Mouse (Mus musculus): ENCODE data around the gene Clpp. TPM values are rescaled to one million over a fixed set of nuclear protein-coding genes. Genes with fewer than 3 reads are reported as not detected.

Gene Clpp
- total and polyA plus RNA-seq, 3 experiments = 48.1 to 208 (median 75.3) TPM

DNA sequence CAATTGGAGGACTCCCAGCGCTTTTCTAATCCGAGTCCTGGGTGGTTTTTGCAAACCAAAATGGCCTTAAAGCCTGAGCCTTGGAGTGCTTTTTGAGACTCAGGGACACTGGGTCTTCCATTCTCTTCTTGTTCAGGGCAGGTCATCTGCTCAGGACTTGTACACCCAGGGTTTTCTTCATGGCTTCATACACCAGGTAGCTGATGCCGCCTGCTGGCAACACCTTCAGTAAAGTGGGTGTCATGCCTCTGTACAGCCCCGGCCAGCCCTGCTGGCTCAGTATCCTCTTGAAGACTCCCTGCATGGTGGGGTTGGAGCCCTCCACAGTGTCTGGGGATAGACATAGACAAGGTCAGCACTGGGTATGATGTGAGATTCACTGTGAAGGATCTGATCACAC is 42.7 kb downstream of the Clpp start:
- no peaks in the 10 kb centered on the region for H3K9me3 ChIP-seq (replicated peaks)
- H3K4me1 ChIP-seq (ENCODE audit: insufficient read depth, low read depth, low read length) = peaks cover 37% of the 10 kb centered on the region
- H3K36me3 ChIP-seq (replicated peaks) = peaks cover 22% of the 10 kb centered on the region
- DNase-seq (ENCODE audit: low spot score) (no peak), ATAC-seq (ENCODE audit: extremely low read depth, insufficient number of reproducible peaks, low FRiP score, poor library complexity, severe bottlenecking) (no peak)
- TF ChIP-seq GATA2 (IDR thresholded peaks at IDR 0.05; ENCODE audit: borderline replicate concordance, low read depth, low read length) (no peak), CTCF (IDR thresholded peaks at IDR 0.05; ENCODE audit: low read depth, low read length) (no peak), GATA1 (IDR thresholded peaks at IDR 0.05; ENCODE audit: borderline replicate concordance, low read length) (no peak), TAL1 (conservative IDR thresholded peaks at IDR 0.05; ENCODE audit: low read depth, low read length) (no peak), POLR2AphosphoS5 (IDR thresholded peaks at IDR 0.05; ENCODE audit: insufficient replicate concordance, low read depth, low read length) (no peak)
- H3K4me3 ChIP-seq (ENCODE audit: low read depth, low read length) = peak overlapping the region; percentile 5; the same call in 1 of the 2 replicates
- H3K27me3 ChIP-seq (ENCODE audit: insufficient read depth, low read length) = peaks cover 8% of the 10 kb centered on the region

GRCm38 (mm10) chr17:57038978-57039377 is 48.9 kb downstream of the Clpp start:
- H3K27me3 ChIP-seq (ENCODE audit: insufficient read depth, low read length) = peaks cover 54% of the 10 kb centered on the region
- H3K9me3 ChIP-seq (replicated peaks) = 0 out of 2 replicates have a peak, but pooled peaks cover 2% of the 10 kb centered on the region
- H3K36me3 ChIP-seq (replicated peaks) = no peaks in the 10 kb centered on the region
- TF ChIP-seq GATA2 (IDR thresholded peaks at IDR 0.05; ENCODE audit: borderline replicate concordance, low read depth, low read length) = no peak
- ATAC-seq (ENCODE audit: extremely low read depth, insufficient number of reproducible peaks, low FRiP score, poor library complexity, severe bottlenecking) (no peak), DNase-seq (ENCODE audit: low spot score) (no peak)
- H3K4me1 ChIP-seq (ENCODE audit: insufficient read depth, low read depth, low read length) = peaks cover 12% of the 10 kb centered on the region
- no peak overlapping the region for H3K4me3 ChIP-seq (ENCODE audit: low read depth, low read length)

DNA sequence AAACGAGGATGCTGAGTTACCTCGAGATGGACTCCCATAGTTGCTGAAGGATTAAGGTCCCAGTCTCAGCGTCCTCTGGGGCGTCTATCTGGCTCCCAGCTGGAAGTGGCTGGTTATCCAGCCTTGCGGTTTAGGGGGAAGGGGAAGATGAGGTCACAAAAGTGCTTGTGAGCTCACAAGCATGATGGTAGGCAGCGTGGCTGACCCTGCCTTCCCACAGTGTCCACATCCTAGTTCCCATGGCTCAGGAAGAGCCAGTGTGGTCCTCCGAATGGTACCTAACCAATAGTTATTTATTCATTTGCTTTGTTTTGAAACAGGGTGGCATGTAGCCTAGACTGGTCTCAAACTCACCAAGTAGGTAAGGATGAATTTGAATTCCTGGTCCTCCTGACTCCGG is 51.4 kb downstream of the Clpp start, which contains the start of gene Slc25a41:
Gene Slc25a41, minus strand, starts transcription at position 101 of the 400 bp plus-strand sequence.
- Histone ChIP-seq H3K27me3 (ENCODE audit: insufficient read depth, low read length) (peaks cover 62% of the 10 kb centered on the region), H3K36me3 (replicated peaks) (no peaks in the 10 kb centered on the region), H3K4me3 (ENCODE audit: low read depth, low read length) (no peak within 1 kb of the TSS), H3K9me3 (replicated peaks) (0 out of 2 replicates have a peak, but pooled peaks cover 2% of the 10 kb centered on the region), H3K4me1 (ENCODE audit: insufficient read depth, low read depth, low read length) (peaks cover 12% of the 10 kb centered on the region)
- TF ChIP-seq GATA2 (IDR thresholded peaks at IDR 0.05; ENCODE audit: borderline replicate concordance, low read depth, low read length) (no peak), CTCF (IDR thresholded peaks at IDR 0.05; ENCODE audit: low read depth, low read length) (no peak), POLR2AphosphoS5 (IDR thresholded peaks at IDR 0.05; ENCODE audit: insufficient replicate concordance, low read depth, low read length) (no peak), GATA1 (IDR thresholded peaks at IDR 0.05; ENCODE audit: borderline replicate concordance, low read length) (no peak), TAL1 (conservative IDR thresholded peaks at IDR 0.05; ENCODE audit: low read depth, low read length) (no peak)
- ATAC-seq (ENCODE audit: extremely low read depth, insufficient number of reproducible peaks, low FRiP score, poor library complexity, severe bottlenecking) (no peak), DNase-seq (ENCODE audit: low spot score) (no peak)

Other genes with a start within 250 kb of the Clpp start
Only the 20 nearest of the 22 such genes appear.
- gene Dus3l, start 225.5 kb upstream of the Clpp start, total RNA-seq (2014; fragmentation: Nextera tagmentation) = 8.7 and 12.0 TPM in 2 replicates
- gene Dus3l, start 225.5 kb upstream of the Clpp start, total RNA-seq (2017) = 12.4 and 15.0 TPM in 2 replicates
- 52.5 and 57.1 TPM in 2 replicates for gene Dus3l, start 225.5 kb upstream of the Clpp start, polyA plus RNA-seq (2012)
- not detected in 2 replicates for gene Prr22, start 220.1 kb upstream of the Clpp start, total RNA-seq (2014; fragmentation: Nextera tagmentation)
- 0.17 and 0.22 TPM in 2 replicates for gene Prr22, start 220.1 kb upstream of the Clpp start, total RNA-seq (2017)
- 3.5 and 5.0 TPM in 2 replicates for gene Prr22, start 220.1 kb upstream of the Clpp start, polyA plus RNA-seq (2012)
- gene Rfx2, start 159.3 kb upstream of the Clpp start, total RNA-seq (2014; fragmentation: Nextera tagmentation) = 21.4 and 27.9 TPM in 2 replicates
- gene Rfx2, start 159.3 kb upstream of the Clpp start, total RNA-seq (2017) = 3.9 and 4.1 TPM in 2 replicates
- gene Rfx2, start 159.3 kb upstream of the Clpp start, polyA plus RNA-seq (2012) = 36.4 and 38.2 TPM in 2 replicates
- gene Acsbg2, start 115.9 kb upstream of the Clpp start, total RNA-seq (2014; fragmentation: Nextera tagmentation) = not detected in 2 replicates
- 0.11 TPM in 1 of 2 replicates, not detected in the other for gene Acsbg2, start 115.9 kb upstream of the Clpp start, total RNA-seq (2017)
- gene Acsbg2, start 115.9 kb upstream of the Clpp start, polyA plus RNA-seq (2012) = not detected in 2 replicates
- gene 1700061G19Rik, start 114.8 kb upstream of the Clpp start, total RNA-seq (2014; fragmentation: Nextera tagmentation) = not detected in 2 replicates
- 0.22 TPM in 1 of 2 replicates, not detected in the other for gene 1700061G19Rik, start 114.8 kb upstream of the Clpp start, total RNA-seq (2017)
- not detected in 2 replicates for gene 1700061G19Rik, start 114.8 kb upstream of the Clpp start, polyA plus RNA-seq (2012)
- gene Mllt1, start 54.9 kb upstream of the Clpp start, total RNA-seq (2014; fragmentation: Nextera tagmentation) = 15.3 and 22.1 TPM in 2 replicates
- 7.6 and 8.2 TPM in 2 replicates for gene Mllt1, start 54.9 kb upstream of the Clpp start, total RNA-seq (2017)
- gene Mllt1, start 54.9 kb upstream of the Clpp start, polyA plus RNA-seq (2012) = 75.9 and 76.1 TPM in 2 replicates
- not detected in 2 replicates for gene Acer1, start 8.2 kb upstream of the Clpp start, total RNA-seq (2014; fragmentation: Nextera tagmentation)
- gene Acer1, start 8.2 kb upstream of the Clpp start, total RNA-seq (2017) = 0.12 TPM in 1 of 2 replicates, not detected in the other
- not detected in 2 replicates for gene Acer1, start 8.2 kb upstream of the Clpp start, polyA plus RNA-seq (2012)
- 12.9 and 23.0 TPM in 2 replicates for gene Alkbh7, start 7.0 kb downstream of the Clpp start, total RNA-seq (2014; fragmentation: Nextera tagmentation)
- gene Alkbh7, start 7.0 kb downstream of the Clpp start, total RNA-seq (2017) = 25.5 and 26.8 TPM in 2 replicates
- gene Alkbh7, start 7.0 kb downstream of the Clpp start, polyA plus RNA-seq (2012) = 46.0 and 53.2 TPM in 2 replicates
- not detected in 2 replicates for gene Pspn, start 9.7 kb downstream of the Clpp start, total RNA-seq (2014; fragmentation: Nextera tagmentation)
- not detected in 2 replicates for gene Pspn, start 9.7 kb downstream of the Clpp start, total RNA-seq (2017)
- gene Pspn, start 9.7 kb downstream of the Clpp start, polyA plus RNA-seq (2012) = not detected in 2 replicates
- gene Gtf2f1, start 21.0 kb downstream of the Clpp start, total RNA-seq (2014; fragmentation: Nextera tagmentation) = 104 and 113 TPM in 2 replicates
- 101 and 102 TPM in 2 replicates for gene Gtf2f1, start 21.0 kb downstream of the Clpp start, total RNA-seq (2017)
- 145 and 151 TPM in 2 replicates for gene Gtf2f1, start 21.0 kb downstream of the Clpp start, polyA plus RNA-seq (2012)
- gene Gm17949, start 21.2 kb downstream of the Clpp start, total RNA-seq (2014; fragmentation: Nextera tagmentation) = 0.98 TPM in 1 of 2 replicates, not detected in the other
- gene Gm17949, start 21.2 kb downstream of the Clpp start, total RNA-seq (2017) = 0.12 and 0.27 TPM in 2 replicates
- 0.11 and 0.21 TPM in 2 replicates for gene Gm17949, start 21.2 kb downstream of the Clpp start, polyA plus RNA-seq (2012)
- gene Khsrp, start 41.2 kb downstream of the Clpp start, total RNA-seq (2014; fragmentation: Nextera tagmentation) = 296 and 302 TPM in 2 replicates
- gene Khsrp, start 41.2 kb downstream of the Clpp start, total RNA-seq (2017) = 59.0 and 63.6 TPM in 2 replicates
- gene Khsrp, start 41.2 kb downstream of the Clpp start, polyA plus RNA-seq (2012) = 282 and 302 TPM in 2 replicates
- gene Slc25a41, start 51.3 kb downstream of the Clpp start, total RNA-seq (2014; fragmentation: Nextera tagmentation) = not detected in 2 replicates
- not detected in 2 replicates for gene Slc25a41, start 51.3 kb downstream of the Clpp start, total RNA-seq (2017)
- not detected in 2 replicates for gene Slc25a41, start 51.3 kb downstream of the Clpp start, polyA plus RNA-seq (2012)
- gene Crb3, start 68.8 kb downstream of the Clpp start, total RNA-seq (2014; fragmentation: Nextera tagmentation) = not detected in 2 replicates
- gene Crb3, start 68.8 kb downstream of the Clpp start, total RNA-seq (2017) = 0.23 and 0.33 TPM in 2 replicates
- 0.23 and 0.37 TPM in 2 replicates for gene Crb3, start 68.8 kb downstream of the Clpp start, polyA plus RNA-seq (2012)
- 42.6 and 44.5 TPM in 2 replicates for gene Slc25a23, start 69.6 kb downstream of the Clpp start, total RNA-seq (2014; fragmentation: Nextera tagmentation)
- gene Slc25a23, start 69.6 kb downstream of the Clpp start, total RNA-seq (2017) = 2.4 and 3.3 TPM in 2 replicates
- 16.7 and 18.3 TPM in 2 replicates for gene Slc25a23, start 69.6 kb downstream of the Clpp start, polyA plus RNA-seq (2012)
- 25.8 and 39.7 TPM in 2 replicates for gene Dennd1c, start 88.2 kb downstream of the Clpp start, total RNA-seq (2014; fragmentation: Nextera tagmentation)
- 13.4 and 14.3 TPM in 2 replicates for gene Dennd1c, start 88.2 kb downstream of the Clpp start, total RNA-seq (2017)
- gene Dennd1c, start 88.2 kb downstream of the Clpp start, polyA plus RNA-seq (2012) = 23.3 and 24.6 TPM in 2 replicates
- 4.2 and 4.3 TPM in 2 replicates for gene Tubb4a, start 97.5 kb downstream of the Clpp start, total RNA-seq (2014; fragmentation: Nextera tagmentation)
- gene Tubb4a, start 97.5 kb downstream of the Clpp start, total RNA-seq (2017) = 0.38 and 0.46 TPM in 2 replicates
- gene Tubb4a, start 97.5 kb downstream of the Clpp start, polyA plus RNA-seq (2012) = 0.37 and 0.51 TPM in 2 replicates
- 2.3 and 4.4 TPM in 2 replicates for gene Tnfsf9, start 115.0 kb downstream of the Clpp start, total RNA-seq (2014; fragmentation: Nextera tagmentation)
- 9.0 and 10.4 TPM in 2 replicates for gene Tnfsf9, start 115.0 kb downstream of the Clpp start, total RNA-seq (2017)
- gene Tnfsf9, start 115.0 kb downstream of the Clpp start, polyA plus RNA-seq (2012) = 6.6 and 9.2 TPM in 2 replicates
- gene Cd70, start 159.5 kb downstream of the Clpp start, total RNA-seq (2014; fragmentation: Nextera tagmentation) = not detected in 2 replicates
- not detected in 2 replicates for gene Cd70, start 159.5 kb downstream of the Clpp start, total RNA-seq (2017)
- gene Cd70, start 159.5 kb downstream of the Clpp start, polyA plus RNA-seq (2012) = not detected in 2 replicates
- gene Tnfsf14, start 203.9 kb downstream of the Clpp start, total RNA-seq (2014; fragmentation: Nextera tagmentation) = not detected in 2 replicates
- 0.55 and 0.81 TPM in 2 replicates for gene Tnfsf14, start 203.9 kb downstream of the Clpp start, total RNA-seq (2017)
- gene Tnfsf14, start 203.9 kb downstream of the Clpp start, polyA plus RNA-seq (2012) = 0.05 and 0.12 TPM in 2 replicates

Measured in G1E (cell line).